Mouse (Mus musculus): ENCODE data around the gene Pknox1.
A peak's percentile ranks its signal among the peaks of the same experiment; 100 is the strongest.
"Not testable (repeated sequence)": the region's sequence is repeated elsewhere in the genome, so short reads cannot be mapped to it uniquely, and the experiment has no call there.

Pknox1 gene

GRCm38 (mm10) chr17:31564015-31564857 lies at the start of gene Pknox1:
Gene Pknox1 (plus strand): TSS chr17:31564734.
- peak; percentile 100 for DNase-seq (ENCODE audit: low read depth)

DNA sequence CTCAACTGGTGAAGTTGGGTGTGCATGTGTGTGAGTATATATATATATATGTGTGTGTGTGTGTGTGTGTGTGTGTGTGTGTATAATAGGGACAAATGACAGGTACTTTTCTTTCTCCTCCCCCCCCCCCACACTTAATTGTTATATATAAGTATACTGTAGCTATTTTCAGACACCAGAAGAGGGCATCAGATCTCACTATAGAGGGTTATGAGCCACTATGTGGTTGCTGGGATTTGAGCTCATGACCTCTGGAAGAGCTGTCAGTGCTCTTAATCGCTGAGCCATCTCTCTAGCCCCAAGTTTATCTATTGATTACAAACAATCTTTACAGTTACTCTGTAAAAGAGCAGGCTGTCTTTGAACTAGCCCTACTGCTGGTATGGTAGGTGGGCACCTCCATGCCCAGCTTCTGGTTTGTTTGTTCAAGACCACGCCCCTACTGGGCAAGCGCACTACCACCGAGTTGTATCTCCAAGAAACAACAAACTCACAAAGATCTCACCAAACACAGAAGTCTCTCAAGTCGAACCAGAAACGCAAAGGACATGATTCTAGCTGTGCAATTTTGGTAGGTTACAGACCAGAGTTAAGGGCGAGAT lies 45.1 kb upstream of the Pknox1 start:
- DNase-seq (ENCODE audit: low read depth) = no peak

DNA sequence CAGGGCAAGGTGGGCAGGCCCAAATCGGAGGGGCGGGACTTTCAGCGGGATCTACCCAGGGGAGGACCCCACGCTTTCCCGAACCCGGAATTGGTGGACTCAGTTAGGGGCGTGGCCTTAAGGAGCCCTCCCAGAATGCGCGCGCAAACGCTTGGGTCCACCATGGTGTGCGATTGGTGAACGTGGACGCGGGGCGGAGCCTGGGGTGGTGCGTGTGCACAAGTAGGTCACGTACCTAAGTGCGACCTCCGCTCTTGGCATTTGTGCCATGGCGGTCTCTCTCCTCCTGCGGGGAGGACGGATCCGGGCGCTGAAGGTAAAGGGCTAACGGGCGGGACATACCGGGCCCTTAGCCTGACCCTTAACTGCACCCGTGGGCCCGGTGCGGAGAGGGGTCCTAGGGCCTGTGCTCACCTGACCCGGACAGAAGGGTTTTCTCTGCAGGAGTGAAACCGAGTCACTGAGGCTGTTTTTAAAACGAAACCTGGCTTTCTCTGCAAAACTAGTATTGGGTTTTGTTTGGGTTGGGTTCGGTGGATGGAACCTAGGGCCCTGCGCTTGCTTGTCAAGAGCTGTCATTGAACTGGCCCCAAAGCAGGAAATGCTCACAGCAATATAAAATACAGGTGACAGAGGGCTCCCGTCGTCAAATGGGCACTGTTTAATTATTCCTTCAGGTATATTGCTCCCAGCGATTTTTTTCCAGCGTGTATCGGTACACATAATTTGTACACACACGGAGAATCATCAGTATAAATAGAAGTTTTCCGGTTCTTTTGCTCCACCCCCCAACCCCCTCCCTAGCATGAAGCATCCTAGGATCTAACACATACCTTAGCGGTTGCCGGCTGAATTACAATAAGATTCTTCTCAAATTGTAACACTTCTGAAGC lies 44.3 kb upstream of the Pknox1 start, which contains the start of the genes Wdr4 and Ndufv3:
Wdr4 (minus strand) TSS at position 35 of the 893 bp plus-strand sequence.
Ndufv3 (plus strand) TSS at position 170 of the 893 bp plus-strand sequence.
- peak; percentile 100 for DNase-seq (ENCODE audit: low read depth)

GRCm38 (mm10) chr17:31520895-31521294 lies 43.6 kb upstream of the Pknox1 start:
- DNase-seq (ENCODE audit: low read depth) = peak; percentile 84

DNA sequence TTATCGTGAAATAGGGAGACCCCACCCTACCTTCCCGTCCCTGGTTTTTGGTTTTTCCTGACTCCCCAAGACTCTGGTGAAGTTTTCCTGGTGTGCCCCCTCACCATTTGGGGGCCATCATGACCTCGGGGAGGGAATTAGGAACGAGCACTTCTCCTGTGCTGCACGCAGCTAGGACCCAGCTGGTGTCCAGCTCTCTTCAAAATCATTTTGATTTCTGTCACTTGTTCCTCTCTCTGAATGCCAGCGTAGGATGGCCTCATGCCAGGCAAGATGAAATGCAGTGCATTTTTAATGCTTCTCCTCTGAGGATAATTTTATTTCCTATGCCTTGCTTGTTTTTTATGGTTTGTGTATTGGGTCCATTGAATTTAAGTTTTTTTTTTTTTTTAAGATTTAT lies 42.6 kb upstream of the Pknox1 start:
- DNase-seq (ENCODE audit: low read depth) = no peak

DNA sequence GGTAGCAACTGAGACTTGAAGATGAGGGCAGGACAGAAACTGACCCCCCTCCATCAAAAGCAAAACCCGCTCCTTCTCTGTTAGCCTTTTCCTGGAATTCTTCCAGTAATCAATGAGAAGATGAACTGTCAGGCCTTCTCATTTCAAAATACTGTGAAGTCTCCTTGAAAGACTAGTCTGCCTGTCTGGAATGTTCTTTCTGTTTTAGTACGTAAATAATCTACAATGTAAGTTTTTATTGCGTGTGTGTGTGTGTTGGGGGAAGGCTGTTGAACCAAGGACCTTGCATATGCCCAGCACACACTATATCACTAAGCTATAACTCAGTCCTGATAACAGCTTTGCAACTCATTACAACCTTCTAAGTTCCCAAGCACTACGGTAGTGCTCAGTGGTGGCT lies 39.4 kb upstream of the Pknox1 start:
- no peak for DNase-seq (ENCODE audit: low read depth)

DNA sequence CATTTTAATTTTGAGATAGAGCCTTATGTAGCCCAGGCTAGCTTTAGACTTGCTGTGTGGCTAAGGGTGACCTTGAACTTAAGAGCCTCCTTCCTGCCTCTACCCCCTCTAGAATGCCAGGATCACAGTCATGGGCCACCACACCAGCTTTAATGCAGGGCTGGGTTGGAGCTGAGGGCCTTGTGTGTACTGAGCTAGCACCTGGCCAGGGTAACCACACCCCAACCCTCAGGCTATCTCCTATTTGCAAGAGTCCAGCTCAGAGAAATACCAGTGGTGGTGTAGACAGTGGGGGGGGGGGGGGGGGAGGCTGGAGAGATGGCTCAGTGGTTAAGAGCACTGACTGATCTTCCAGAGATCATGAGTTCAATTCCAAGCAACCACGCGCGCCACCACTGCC lies 38.7 kb upstream of the Pknox1 start:
- no peak for DNase-seq (ENCODE audit: low read depth)

GRCm38 (mm10) chr17:31529314-31529713 lies 35.2 kb upstream of the Pknox1 start:
- DNase-seq (ENCODE audit: low read depth) = peak; percentile 74

- no peak for DNase-seq (ENCODE audit: low read depth)
Measured at GRCm38 (mm10) chr17:31531441-31532158, 32.9 kb upstream of the Pknox1 start.

DNA sequence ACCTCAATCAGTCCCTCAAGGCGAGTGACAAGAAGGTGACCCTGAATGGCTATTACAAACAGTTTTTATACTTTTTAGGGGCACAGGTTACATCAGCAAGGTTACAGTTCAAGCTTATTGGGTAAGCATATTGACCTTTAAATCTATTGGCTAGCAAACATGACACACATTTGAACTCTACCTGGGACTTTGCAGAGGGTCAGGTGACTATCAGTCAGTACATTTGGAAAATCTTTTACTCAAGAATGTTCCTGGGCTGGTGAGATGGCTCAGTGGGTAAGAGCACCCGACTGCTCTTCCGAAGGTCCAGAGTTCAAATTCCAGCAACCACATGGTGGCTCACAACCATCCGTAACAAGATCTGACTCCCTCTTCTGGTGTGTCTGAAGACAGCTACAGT lies 32.2 kb upstream of the Pknox1 start:
- not testable (repeated sequence) for DNase-seq (ENCODE audit: low read depth)

DNA sequence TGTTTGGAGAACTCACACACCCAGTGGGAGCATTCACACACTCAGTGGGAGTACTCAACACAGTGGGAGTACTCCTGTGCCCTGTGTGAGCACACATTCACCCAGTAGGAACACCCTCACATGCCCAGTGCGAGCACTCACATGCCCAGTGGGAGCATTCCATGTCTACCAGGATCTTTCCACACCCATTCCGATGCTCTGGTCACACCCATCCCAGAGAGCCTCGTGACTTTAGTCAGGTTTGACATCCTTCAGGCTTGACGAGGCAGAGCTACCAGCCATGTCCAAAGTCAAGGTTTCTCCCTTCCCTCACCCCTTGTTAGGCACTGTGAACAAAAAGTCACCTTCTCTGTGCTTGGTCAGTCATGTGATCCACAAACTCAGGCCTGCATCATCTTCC lies 29.2 kb upstream of the Pknox1 start:
- no peak for DNase-seq (ENCODE audit: low read depth)

DNA sequence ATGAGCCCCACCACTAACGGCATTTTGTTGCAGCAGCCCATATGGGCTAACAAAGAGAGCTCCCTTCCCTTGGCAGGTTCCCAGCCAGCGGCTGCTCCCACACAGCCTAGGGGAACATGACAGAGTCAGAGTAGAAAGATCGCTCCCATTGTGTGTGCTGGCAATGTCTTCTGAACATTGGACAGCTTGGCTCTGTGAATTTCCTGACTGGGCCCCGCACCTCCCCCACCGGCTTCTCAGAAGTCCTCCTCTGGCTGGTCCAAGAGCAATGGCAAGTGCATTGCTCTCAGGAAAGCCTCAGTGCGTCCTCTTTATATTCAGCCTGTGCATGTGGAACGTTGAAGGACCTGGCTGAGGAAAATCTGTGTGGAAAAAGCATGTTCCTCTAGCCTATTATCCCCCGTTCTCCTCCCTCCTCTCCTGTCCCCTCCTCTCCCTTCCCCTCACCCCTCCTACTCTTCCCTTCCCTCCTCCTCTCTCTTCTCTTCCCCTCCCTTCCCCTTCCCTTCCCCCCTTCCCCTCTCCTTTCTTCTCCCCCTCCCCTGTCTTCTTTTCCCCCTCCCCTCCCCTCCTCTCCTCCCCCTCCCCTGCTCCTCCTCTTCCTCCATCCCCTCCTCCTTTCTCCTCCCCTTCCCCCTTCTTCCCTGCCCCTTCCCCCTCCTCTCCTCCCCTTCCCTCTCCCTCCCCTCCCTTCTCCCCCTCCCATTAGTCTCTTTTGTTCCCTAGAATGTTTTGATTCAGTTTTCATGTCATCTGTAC lies 28.5 kb upstream of the Pknox1 start:
- DNase-seq (ENCODE audit: low read depth) = peak; percentile 74

GRCm38 (mm10) chr17:31540101-31540500 lies 24.4 kb upstream of the Pknox1 start:
- peak; percentile 27 for DNase-seq (ENCODE audit: low read depth)

DNA sequence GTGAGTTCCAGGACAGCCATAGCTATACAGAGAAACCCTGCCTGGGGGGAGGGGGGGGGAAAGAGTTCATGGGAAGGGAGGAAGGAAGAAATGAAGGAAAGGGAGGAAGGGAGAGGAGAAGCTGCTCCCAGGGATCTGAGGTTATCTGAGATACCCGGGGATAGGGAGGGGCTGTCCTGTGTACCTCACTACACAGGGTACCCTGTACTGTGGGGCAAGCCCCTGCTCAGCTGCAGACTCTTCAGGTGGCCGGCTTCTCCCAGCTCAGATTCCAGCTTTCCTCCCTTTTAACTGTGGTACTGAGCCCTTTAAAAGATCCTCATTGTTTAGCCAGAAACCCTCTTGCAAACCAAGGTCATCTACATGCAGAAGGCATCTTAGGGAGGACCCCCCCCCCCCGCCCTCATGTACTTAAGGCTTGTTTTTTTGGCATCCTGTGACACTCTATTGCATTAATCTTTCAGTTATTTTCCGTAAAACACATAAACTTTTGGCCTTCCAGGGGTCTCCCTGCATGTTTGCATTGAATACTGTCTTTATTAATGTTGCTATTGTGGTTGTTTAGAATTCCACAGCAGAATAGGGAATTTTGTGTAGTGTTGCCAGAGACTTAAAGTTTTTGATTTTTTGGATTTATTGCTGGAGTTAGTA lies 23.6 kb upstream of the Pknox1 start:
- DNase-seq (ENCODE audit: low read depth) = no peak

- peak; percentile 74 for DNase-seq (ENCODE audit: low read depth)
Measured at GRCm38 (mm10) chr17:31541460-31541831, 23.1 kb upstream of the Pknox1 start.

- peak; percentile 69 for DNase-seq (ENCODE audit: low read depth)
Measured at GRCm38 (mm10) chr17:31543574-31543973, 21.0 kb upstream of the Pknox1 start.

- DNase-seq (ENCODE audit: low read depth) = no peak
Measured at GRCm38 (mm10) chr17:31546444-31547196, 17.9 kb upstream of the Pknox1 start.

GRCm38 (mm10) chr17:31547974-31548373 lies 16.6 kb upstream of the Pknox1 start:
- DNase-seq (ENCODE audit: low read depth) = no peak

DNA sequence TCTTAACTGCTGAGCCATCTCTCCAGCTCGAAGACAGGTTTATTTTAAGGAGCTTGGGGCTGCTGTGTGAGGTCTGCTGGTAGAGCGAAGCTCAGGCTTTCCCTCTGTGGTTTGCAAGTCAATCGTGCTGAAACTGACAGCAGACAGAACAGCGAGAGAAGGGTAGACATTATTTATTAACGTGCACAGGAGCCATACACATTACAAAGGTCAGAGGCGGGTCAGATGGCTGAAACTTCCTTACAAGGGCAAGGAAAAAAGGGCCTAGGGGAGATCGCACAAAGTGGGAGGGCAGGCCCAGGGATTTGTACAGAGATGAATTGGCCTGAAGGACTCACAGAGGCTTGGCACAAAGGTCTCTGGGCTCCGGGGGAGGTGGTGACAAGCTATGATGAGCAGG lies 15.1 kb upstream of the Pknox1 start:
- no peak for DNase-seq (ENCODE audit: low read depth)

DNA sequence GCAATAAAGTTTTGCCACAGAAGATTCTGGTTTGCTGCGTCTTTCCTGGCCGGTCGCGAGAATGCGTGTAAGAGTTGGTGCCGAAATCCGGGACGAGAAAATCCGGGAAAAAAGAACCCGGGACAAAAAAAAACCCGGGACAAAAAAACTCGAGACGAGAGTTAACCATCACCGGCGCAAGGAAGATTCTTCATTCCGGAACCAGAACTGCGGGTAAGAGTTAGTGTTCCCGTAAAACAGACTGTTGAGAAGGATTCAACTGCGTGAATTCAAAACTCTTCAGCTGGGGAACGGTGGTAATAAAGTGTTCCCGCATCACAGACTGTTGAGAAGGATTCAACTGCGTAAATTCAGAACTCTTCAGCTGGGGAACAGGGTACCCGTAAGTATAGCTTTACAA lies 11.9 kb upstream of the Pknox1 start:
- DNase-seq (ENCODE audit: low read depth) = not testable (repeated sequence)

All from NIH3T3 (cell line).